Mouse (Mus musculus) cerebellum, postnatal 14 days (tissue): ENCODE data around the gene Higd1b.

ENCODE experiments used
- DNase-seq, 2 experiments: peaks; one replicate each; pipeline ENCODE4 v3.0.0; 2021; ENCODE audit warnings: mixed read lengths in 2 of 2

Higd1b gene

GRCm38 (mm10) chr11:102835549-102835948 lies at the start of gene Higd1b:
TSS of gene Higd1b (plus strand) at chr11:102835849.
- no peak for DNase-seq

- DNase-seq: no peak
Measured at GRCm38 (mm10) chr11:102787688-102788177, 47.9 kb upstream of the Higd1b start.

- no peak for DNase-seq
Measured at GRCm38 (mm10) chr11:102791682-102792445, 43.8 kb upstream of the Higd1b start.

- DNase-seq: no peak
Measured at GRCm38 (mm10) chr11:102794157-102794556, 41.5 kb upstream of the Higd1b start.

GRCm38 (mm10) chr11:102803453-102803852 lies 32.2 kb upstream of the Higd1b start:
- no peak for DNase-seq

- DNase-seq: no peak
Measured at GRCm38 (mm10) chr11:102808246-102808645, 27.4 kb upstream of the Higd1b start.

- DNase-seq: peak; percentile 44
Measured at GRCm38 (mm10) chr11:102810721-102811485, 24.7 kb upstream of the Higd1b start.

- DNase-seq: no peak
Measured at GRCm38 (mm10) chr11:102814881-102815280, 20.8 kb upstream of the Higd1b start.

GRCm38 (mm10) chr11:102818121-102819020 lies 17.3 kb upstream of the Higd1b start:
- peak; percentile 39 to 44 for DNase-seq

GRCm38 (mm10) chr11:102819021-102819782 lies 16.4 kb upstream of the Higd1b start, which contains the start of gene Gjc1:
TSS of gene Gjc1 (minus strand) at chr11:102819700.
- DNase-seq: peak; percentile 77 to 81

GRCm38 (mm10) chr11:102819783-102820385 lies 15.8 kb upstream of the Higd1b start:
- DNase-seq: no peak

GRCm38 (mm10) chr11:102820432-102820831 lies 15.2 kb upstream of the Higd1b start:
- no peak for DNase-seq

GRCm38 (mm10) chr11:102821231-102821630 lies 14.4 kb upstream of the Higd1b start:
- no peak for DNase-seq

GRCm38 (mm10) chr11:102826476-102826875 lies 9.2 kb upstream of the Higd1b start:
- DNase-seq: no peak

- no peak for DNase-seq
Measured at GRCm38 (mm10) chr11:102827097-102827496, 8.6 kb upstream of the Higd1b start.

GRCm38 (mm10) chr11:102830276-102830675 lies 5.4 kb upstream of the Higd1b start:
- no peak for DNase-seq

GRCm38 (mm10) chr11:102832700-102833297 lies 2.9 kb upstream of the Higd1b start:
- no peak for DNase-seq

- no peak for DNase-seq
Measured at GRCm38 (mm10) chr11:102834219-102834618, 1.4 kb upstream of the Higd1b start.

GRCm38 (mm10) chr11:102836146-102836545 lies 497 bp downstream of the Higd1b start:
- no peak for DNase-seq

GRCm38 (mm10) chr11:102837385-102837784 lies 1.7 kb downstream of the Higd1b start:
- DNase-seq: no peak

- no peak for DNase-seq
Measured at GRCm38 (mm10) chr11:102838126-102838525, 2.5 kb downstream of the Higd1b start.
